Mouse (Mus musculus) left cerebral cortex, adult 9 months (tissue): ENCODE results near the gene Cds2.
"Not testable (repeated sequence)": the region's sequence is repeated elsewhere in the genome, so short reads cannot be mapped to it uniquely, and the experiment has no call there.

Source experiments
- DNase-seq, 2 experiments: peaks; one replicate each; pipeline ENCODE4 v3.0.0; 2022; ENCODE audit warnings: low spot score in 2 of 2

Gene Cds2

DNA sequence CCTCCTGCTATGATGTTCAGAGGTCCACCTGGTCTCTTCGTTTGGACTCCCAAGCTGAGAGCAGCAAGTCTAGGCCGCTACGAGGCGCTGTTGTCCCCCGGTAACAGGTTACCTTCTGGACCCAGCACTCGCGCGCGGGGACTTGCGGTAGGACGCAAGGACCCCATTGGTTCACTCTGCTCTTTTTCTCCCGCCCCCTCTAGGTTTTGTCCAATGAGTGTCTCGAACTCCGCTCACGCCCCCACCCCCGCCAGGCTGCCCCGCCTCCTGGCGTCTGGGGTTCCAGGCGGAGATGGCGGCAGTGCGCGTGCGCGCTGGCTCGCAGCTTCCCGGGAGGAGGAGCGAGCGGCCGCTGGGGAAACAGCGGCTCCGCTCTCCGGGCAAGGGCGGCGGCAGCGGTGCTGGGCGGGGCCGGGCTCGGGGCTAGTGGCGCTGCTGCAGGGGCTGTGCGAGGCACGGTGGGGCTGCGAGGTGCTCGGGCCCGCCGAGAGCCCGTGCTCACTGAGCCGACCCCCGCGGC is at the start of gene Cds2:
Gene Cds2 (plus strand): TSS at position 270 of the 520 bp plus-strand sequence.
- DNase-seq = peak; percentile 97 to 99

DNA sequence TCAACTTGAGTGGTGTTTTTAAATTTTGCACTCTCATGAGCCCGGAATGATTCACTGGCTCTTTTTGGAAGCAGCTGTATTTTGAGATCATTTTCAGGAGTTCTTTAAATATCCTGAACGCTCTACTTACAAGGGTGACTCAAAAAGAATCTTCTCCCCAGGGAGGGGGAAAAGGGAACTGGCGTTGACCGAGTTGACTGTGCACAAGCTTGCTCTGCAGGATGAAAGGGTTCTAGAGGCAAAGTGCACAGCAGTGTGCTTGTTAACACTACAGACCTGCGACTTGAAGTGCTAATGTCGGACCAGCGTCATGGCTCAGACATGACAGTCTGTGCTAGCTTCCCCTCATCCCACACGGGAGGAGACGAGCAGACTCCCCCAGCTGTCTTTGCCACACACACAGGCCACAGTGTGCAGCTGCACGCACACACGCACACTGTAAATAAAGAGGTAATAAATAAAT is 41.3 kb upstream of the Cds2 start:
- peak; percentile 54 to 58 for DNase-seq

DNA sequence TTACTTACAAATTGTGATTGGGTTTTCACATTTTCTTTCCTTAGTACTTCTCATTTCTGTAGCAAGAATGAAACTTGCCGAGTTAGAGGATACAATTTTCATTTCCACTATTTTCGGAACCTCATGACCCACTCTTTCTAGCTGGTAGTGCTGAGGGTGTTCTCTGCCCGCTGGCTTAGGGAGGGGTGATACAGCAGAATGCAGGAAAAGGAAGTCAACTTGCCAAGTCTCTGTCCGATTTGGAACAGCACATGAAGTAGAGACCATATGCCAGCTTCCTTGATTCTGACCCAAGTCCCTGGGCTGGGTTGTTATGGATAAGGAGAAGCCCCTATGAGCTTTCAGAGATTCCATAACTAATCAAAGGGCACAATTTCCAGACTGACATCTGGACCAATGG is 38.6 kb upstream of the Cds2 start:
- peak in 1 of 2 experiments; percentile 20 for DNase-seq

DNA sequence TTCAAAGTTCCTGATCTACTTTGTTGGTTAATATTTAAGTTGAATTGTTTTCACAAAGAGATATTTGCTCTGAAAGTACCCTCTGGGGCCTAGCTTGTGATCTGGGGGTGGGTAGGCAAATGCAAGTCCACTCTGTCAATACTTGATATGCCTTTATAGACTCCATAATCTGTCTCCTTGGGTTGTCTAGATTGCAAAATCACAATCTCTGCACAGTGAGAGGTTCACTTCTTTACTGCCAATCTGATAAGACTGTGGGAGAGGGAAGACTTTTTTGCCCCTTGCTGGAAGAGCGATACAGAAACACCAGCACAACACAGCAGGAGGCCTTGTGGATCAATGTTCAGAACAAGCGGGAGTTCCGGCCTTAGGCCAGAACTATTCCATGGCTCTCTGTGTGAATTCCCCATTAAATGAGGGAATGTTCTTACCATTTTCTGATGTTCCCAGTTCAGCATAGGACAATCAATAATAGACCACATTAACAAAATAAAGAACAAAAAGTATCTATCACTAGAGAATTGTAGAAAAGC is 30.5 kb upstream of the Cds2 start:
- DNase-seq = no peak

DNA sequence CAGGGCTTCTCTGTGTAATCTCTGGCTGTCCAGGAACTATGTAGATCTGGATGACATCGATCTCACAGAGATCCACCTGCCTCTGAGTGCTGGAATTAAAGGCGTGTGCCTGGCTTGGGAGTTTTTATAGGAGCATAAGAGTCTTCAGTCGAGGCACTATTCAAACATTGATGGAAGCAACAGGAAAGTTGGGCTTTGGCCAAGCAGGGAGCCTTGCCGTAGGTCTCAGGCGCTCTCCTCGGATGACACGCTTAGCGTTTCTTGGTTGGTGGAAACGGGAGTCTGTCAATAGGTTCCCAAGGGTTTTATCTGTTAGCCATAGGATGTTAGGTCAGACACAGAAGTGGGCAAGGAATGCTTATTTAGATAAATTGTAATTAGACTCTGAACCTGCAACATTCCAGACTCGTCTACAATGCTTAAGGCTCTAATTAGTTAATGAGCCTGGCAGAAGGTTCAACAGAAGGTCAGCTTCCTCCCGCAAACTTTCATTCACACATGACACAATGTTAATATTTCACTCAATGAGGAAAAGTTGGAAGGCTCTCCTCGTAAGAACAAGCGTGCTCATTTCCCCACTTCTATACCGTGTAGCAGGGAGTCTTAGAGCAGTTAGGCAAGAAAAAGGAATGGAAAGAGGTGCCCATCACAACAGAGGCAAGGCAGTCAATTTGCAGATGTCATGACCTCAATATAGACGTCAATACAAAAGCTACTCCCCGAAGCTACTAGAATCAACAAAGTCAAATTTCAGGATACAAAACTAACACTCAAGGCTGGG is 28.8 kb upstream of the Cds2 start:
- no peak for DNase-seq

DNA sequence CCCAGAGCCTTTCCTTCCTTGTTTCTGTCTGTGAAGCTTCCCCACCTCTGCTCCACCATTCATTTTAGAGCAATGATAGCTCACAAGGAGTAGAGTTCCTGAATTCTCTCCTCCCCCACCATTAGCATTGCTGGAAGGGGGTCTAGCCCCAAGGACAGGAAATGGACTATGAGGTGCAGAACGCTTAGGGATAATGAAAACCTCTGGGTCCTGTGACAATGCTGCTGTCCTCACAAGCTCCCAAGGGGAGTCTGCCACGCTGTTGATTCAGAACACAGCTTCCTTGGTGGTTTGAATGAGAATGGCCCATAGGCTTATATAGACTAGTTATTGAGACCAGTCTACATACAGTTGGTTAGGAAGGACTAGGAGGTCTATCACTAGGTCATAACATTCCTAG is 27.7 kb upstream of the Cds2 start:
- DNase-seq = no peak

DNA sequence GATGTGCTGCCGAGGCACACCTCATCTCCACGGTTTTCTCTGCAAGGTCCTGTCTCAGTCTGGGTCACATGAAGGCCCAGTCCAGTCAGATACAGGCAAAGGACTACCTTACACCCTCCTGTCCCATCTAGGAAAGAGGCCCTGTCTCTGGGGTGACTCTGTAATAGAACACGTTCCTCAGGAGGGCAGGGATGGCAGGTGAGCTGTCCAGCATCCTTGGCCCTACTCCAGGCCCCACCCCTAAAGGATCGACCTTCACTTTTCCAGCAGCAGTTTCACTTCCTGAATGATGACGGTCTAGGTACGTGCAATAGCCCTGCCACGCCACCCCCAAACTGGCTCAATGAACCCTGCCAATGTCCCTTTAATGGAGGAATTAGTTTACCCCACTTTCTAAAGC is 27.0 kb upstream of the Cds2 start:
- DNase-seq = no peak

DNA sequence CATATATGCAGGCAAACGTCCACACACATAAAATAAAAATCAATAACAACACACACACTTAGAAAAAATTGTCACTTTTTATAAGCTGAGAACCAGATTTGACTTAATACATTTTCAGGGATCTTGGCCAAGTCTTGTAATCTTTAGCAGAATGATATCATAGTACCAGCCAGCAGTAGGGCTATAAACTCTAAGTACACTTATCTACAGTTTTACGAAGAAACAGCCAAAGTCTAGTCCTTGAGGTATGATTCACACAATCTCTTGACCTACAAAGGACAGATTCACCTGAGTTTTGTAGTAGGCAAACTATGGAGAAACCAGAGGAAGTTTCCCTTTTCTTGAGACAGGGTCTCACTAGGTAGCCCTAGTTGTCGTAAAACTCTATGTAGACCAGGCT is 23.5 kb upstream of the Cds2 start:
- not testable (repeated sequence) for DNase-seq

DNA sequence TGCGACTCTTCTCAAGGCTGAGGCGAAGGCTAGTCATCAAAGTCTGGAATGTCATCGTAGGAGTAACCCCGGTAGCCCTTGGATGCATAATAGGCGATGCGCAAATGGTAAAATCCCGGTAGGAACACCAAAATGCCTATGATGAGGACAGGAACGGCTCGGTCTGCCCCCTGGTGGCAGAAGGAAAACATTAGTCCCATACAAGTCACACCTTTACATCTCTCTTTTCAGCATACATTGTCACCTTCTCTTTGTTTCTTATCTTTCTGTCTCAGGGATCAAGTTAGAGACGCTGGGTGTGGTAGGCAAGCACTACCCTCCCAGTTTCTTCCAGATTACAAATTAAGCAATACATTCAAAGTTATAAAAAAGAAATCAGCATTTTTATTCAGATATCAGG is 22.5 kb upstream of the Cds2 start:
- peak in 1 of 2 experiments; percentile 74 for DNase-seq

DNA sequence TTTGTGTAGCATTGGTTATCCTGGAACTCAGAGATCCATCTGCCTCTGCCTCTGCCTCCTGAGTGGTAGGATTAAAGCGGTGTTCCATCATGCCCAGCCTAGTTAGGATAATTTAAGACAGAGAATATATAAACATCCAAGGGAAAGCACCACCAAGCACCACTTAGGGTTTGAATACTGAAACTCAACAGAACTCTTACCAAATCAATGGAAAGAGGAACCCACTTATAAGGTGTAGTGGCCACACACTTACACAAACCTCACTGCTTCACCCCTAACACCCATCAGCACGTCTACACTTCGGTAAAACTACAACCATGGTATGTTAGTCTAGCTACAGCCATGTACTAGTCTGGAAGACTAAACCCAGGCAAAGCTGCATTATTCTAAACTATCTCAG is 19.6 kb upstream of the Cds2 start:
- DNase-seq = no peak

DNA sequence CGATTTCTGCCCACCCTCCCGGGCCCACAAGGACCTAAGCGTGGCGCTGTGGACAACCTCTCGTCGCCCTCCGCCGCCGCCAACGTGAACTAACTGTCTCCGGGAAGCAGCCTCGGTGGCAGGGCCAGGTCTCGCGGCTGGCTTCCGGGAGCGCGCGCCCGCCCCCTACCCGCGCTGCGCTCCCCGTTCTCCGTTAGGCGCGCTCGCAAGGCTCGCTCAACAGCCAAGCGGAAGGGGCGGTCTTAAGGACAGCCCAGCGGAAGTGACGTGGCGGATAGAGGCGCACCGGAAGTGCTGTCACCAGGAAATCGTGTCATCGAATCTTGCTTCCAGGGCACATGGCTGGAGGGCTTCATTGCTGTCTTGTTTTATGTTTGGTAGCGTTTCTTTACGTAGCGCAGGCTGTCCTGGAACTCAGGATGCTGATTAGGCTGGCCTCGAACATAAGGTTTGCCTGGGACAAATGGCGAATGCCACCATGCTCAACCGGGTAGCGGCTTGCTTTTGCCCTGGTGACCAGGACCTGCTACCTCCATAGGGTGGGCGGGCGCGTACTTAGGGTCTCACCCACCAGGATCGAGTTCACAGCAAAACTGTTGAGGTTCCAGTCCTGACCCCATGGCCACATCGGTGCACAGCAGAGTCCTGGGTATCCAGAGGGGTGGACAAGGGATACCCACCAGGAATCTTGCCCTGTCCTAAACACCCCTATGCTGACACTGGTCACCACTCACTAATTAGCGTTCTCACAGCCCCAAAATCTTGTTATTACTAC is 15.2 kb upstream of the Cds2 start, which contains the start of gene Tmem230:
Gene Tmem230 (minus strand): TSS at position 269 of the 775 bp plus-strand sequence.
- DNase-seq = peak; percentile 87 to 95

DNA sequence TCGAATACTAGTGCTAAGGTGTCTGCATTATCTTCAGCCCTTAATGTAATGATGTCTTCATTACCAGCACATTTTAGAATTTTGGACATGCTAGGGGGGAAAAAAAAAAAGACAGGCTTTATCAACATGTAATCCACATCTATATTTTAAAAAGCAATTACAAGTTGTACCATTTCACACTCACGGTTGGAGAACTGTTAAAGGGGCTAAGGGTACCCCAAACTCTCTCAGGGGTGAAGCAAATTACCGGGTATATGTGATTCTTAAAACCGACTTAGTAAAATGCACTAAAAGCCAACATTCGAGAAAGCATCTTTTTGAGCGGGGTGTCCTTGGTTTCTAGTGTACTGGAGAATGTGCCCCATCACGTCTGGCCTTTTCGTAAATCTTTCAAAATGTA is 11.0 kb upstream of the Cds2 start:
- no peak for DNase-seq

DNA sequence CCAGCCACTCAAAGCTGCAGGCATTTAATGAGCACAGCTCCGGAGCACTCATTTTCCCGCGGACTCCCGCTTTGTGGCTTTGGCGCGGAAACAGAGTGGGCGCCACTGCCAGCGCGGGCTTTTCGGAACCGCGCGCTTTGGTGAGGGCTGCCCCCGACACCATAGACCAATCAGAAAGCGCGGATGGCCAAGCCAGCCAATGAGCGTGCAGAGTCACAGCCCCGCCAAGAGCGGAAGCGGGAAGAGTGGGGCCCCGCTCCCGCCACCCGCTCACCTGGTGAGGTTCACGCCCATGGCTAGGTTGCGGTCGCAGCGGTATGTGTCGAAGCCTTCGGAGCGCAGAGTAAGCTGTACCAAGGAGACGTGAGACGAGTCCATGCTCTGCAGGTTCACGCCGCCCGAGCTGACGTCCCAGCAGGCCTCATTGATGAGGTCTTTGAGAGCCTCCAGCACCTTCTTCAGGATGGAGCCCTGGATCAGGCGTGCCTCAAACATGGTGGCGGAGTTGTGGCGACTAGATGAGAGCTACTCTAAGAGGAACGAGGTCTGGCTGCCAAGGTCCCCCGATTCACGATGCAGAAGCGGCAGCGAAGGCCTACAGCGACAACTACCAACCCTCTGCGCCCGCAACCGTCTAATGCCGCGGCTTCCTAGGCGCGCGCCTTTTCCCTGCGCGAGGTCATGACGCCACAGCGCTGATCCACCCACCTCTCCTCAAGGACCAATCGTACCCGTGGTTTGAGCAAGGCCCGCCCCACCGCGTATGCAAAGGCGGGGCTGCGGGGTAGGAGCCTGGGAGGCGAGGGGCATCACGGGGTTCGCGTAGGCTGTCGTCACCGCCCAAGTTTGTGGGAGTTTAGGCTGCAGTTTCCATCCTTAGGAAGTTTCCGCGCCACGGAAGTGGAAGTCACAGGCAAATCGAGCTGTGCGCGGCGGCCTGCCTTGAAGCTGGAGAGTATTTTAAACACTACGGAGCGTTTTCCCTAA is 10.1 kb upstream of the Cds2 start, which contains the start of gene Pcna:
Gene Pcna (minus strand): TSS at position 773 of the 987 bp plus-strand sequence.
- DNase-seq = peak; percentile 94 to 97

DNA sequence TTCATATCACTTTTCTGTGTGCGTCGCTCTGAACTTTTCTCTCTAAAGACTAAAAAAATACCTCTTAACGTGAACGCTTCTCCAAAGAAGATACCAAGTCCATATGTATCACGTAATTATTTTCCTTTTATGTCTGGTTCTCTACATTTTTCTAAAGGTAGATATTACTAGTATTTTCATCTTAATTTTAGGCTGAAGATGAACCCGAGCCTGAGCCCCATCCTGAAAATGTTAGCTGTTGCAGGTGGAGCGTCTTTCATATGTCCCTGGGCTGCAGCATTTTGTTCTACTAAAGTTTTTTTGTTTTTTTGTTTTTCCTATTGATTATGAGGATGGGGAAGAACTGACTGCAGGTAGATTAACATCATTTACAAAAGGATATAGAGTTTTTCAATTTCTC is 9.3 kb upstream of the Cds2 start:
- DNase-seq = no peak

DNA sequence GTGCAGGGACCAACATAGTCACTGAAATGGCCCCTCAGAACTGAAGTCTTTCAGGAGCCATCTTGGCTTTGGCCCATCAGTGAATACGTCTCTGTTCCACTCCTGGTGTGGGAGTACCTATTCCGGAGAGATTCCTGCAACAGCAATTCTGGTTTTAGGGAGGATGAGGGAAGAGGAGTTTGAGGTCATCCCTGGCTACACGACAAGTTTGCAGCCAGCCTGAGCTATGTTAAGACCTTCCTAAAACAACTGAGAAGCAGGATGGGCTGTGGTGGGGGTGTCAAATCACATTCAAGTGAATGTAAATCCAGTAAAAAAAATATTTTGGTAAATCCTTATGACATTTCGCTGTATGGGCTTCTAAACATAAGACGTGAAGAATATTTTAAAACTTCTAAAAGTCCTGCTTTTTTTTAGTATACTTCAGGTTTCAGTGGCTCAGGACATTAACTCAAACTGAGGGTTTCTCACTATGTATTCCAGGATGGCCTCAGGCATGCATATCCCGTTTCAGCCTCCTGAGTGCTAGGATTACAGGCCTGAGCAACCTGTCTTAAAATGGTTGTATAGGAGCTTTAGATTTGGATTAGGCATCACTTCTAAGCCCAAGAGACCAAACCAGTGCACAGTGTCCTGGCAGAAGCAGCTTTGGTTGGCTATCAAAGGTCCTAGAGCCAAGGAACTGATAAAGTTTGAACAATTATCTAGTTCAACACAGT is 5.4 kb upstream of the Cds2 start:
- DNase-seq = no peak

DNA sequence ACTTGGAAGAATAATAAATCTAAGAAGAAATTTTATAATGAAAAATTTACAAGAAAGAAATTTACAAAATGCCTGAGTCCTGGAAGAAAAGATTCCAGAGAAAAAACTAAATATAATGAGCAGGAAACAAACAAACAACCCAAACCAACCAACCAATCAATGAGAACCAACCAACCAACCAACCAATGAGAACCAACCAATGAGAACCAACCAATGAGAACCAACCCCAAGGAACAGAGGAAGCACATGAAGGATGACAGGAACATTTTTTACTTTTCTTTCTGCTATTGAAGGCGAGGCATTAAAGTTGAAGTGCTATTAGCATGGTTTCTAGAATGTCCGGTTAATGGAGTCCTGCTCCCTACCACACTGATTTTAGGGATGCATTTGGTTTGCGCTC is 2.3 kb upstream of the Cds2 start:
- no peak for DNase-seq

DNA sequence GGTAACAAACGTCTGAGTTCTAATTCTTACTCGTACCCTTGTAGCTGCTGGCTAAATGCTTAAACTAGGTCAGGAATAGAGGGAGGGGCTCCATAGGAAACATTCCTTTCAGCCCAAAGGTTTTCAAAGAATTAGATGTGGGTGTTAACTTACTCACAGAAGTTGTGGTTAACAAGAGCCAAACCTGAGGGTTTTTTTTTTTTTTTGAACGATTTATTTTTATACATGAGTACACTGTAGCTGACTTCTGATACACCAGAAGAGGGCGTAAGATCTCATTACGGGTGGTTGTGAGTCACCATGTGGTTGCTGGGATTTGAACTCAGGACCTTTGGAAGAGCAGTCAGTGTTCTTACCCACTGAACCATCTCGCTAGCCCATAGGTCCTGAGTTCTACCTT is 773 bp upstream of the Cds2 start:
- DNase-seq = no peak

DNA sequence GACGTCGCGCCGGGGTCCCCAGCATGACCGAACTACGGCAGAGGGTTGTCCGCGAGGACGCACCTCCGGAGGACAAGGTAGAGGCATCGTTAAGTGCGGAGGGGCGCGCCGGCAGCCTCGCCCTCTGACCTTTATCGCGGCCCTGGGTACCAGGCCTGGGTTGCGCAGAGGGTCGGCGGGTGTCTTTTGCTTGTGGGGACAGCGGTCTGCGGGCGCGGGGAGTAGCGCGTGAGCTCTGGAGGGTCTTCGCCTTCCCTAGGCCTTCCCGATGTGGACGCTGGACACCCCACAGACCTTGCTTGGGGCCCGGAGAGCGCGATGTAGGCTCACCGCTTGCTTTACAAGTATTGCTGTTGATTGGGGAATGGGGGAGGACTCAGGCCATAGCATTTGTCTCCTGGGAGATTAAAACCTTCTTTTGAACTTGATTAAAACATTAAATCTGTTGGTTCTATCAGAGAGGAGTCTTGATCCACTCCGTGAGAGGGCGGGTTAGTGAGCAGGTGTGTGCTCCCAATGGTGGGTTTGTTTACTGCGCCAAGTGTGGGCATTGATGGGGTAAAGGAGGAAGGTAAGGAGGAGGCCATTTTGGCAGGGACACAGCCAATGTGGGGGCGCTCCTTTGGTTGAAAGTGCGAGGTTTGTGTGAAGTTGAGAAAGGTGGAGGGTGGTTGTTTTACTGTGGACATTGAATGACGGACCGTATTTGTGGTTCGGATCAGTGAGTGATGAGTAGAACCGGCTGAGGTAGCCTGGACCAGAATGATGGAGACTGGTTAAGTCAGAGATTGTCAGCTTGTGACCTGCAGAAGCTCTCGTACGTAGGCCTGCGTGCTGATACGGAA is 695 bp downstream of the Cds2 start:
- peak in 1 of 2 experiments; percentile 58 for DNase-seq

DNA sequence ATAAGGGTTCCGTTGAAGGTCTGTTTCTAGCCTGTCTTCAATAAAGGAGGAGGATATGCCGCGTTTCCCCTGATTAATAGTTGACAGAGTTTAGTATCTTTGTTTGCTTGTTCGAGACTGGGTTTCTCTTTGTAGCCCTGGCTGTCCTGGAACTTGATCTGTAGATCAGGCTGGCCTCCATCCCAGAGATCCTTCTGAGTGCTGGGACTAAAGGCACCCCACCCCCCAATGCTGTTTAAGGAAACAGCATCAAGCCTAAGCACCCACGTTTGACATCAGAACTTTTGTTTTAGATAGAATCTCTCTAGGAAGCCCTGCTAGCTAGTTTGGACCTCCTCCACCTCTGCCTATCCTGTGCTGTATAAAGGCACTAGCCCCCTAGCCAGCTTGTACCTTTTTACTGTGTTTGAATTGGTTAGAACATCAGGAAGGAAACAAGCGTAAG is 1.3 kb downstream of the Cds2 start:
- DNase-seq = no peak
